Mouse (Mus musculus): Measurements from ENCODE around the gene Tcl1b5. TPM values are rescaled to one million over a fixed set of nuclear protein-coding genes. Genes with fewer than 3 reads are reported as not detected.

Tcl1b5 gene
- not detected for total RNA-seq (2023)

GRCm38 (mm10) chr12:105176044-105176443 lies at the start of gene Tcl1b5:
Gene Tcl1b5 (plus strand): TSS chr12:105176344.

DNA sequence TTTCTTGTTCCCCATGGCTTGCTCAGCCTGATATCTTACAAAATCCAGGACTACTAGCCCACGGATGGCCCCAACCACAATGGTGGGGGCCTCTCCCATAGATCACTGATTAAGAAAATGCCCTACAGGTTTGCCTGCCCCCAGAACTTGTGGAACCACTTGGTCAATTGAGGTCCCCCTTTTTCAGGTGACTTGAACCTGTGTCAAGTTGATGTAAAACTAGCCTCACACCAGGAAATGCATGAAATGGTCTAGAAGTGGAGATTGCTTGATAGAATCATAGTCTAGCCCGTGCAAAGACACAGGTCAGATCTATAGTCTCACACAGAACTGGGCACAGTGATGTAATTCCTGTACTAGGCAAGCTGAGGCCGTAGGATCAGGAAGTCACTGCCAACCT lies 30.4 kb upstream of the Tcl1b5 start, which contains the start of gene Tcl1b2:
Gene Tcl1b2 (plus strand): TSS at position 301 of the 400 bp plus-strand sequence.

GRCm38 (mm10) chr12:105159390-105159789 lies 16.8 kb upstream of the Tcl1b5 start, which contains the start of gene Tcl1b1:
Gene Tcl1b1 (plus strand): TSS chr12:105159690.

GRCm38 (mm10) chr12:105190743-105191142 lies 14.6 kb downstream of the Tcl1b5 start, which contains the start of gene Tcl1b3:
Gene Tcl1b3 (plus strand): TSS chr12:105191043.

DNA sequence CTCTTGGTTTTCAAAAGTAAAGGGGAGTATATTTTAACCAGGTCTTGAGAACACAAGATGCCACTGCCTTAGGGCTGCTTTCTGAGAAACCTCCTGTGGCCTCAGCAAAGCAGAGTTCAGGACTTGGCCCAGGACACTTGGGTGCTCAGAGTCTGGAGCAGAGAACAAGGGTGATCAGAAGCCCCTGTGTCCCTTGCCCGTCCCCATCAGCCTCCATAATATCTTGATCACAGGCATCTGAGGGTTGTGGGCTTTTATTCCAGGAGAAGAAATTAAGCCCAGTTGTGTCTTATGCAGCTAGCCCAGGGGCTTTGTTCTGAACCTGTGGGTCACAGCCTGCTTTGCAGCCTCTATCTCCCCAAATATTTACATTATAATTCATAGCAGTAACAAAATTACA lies 25.5 kb downstream of the Tcl1b5 start, which contains the start of gene Tcl1b4:
Gene Tcl1b4 (plus strand): TSS at position 301 of the 400 bp plus-strand sequence.

GRCm38 (mm10) chr12:105222601-105223319 lies 46.6 kb downstream of the Tcl1b5 start, which contains the start of gene Tcl1:
Gene Tcl1 (minus strand): TSS chr12:105222793.

Other genes with a start within 250 kb of the Tcl1b5 start
- 10 to 100 TPM; 32.6 to 39.6 TPM for gene Syne3, start 166.5 kb upstream of the Tcl1b5 start, total RNA-seq (2023)
- 10 to 100 TPM; 26.9 to 28.4 TPM for gene Glrx5, start 143.7 kb upstream of the Tcl1b5 start, total RNA-seq (2023)
- not detected for gene Tcl1b2, start 30.3 kb upstream of the Tcl1b5 start, total RNA-seq (2023)
- not detected for gene Tcl1b1, start 16.7 kb upstream of the Tcl1b5 start, total RNA-seq (2023)
- not detected for gene Tcl1b3, start 14.7 kb downstream of the Tcl1b5 start, total RNA-seq (2023)
- not detected for gene Tcl1b4, start 25.6 kb downstream of the Tcl1b5 start, total RNA-seq (2023)
- gene Tcl1, start 46.4 kb downstream of the Tcl1b5 start, total RNA-seq (2023) = not detected
- gene Tunar, start 157.5 kb downstream of the Tcl1b5 start, total RNA-seq (2023) = not detected